Mouse (Mus musculus): ENCODE measurements at regions not wholly inside any gene's neighbourhood (a gene's known extent, or its start where the extent isn't known, plus 50 kb on each side); places are given as distances from the start of the nearest gene placed in this dataset.

GRCm38 (mm10) chr7:71873817-71874216 lies 432.6 kb downstream of the Mctp2 start:
- DNase-seq: no peak

GRCm38 (mm10) chr7:71872912-71873311 lies 433.5 kb downstream of the Mctp2 start:
- no peak for DNase-seq

GRCm38 (mm10) chr7:71867090-71867489 lies 439.3 kb downstream of the Mctp2 start:
- DNase-seq: peak; percentile 42

GRCm38 (mm10) chr7:71865371-71866166 lies 440.8 kb downstream of the Mctp2 start:
- peak; percentile 4 for DNase-seq

- no peak for DNase-seq
Observed at GRCm38 (mm10) chr7:71852864-71853263, 453.5 kb downstream of the Mctp2 start.

GRCm38 (mm10) chr7:71849174-71849573 lies 457.2 kb downstream of the Mctp2 start:
- DNase-seq: no peak

GRCm38 (mm10) chr7:71837845-71838244 lies 468.6 kb downstream of the Mctp2 start:
- DNase-seq: no peak

- no peak for DNase-seq
Observed at GRCm38 (mm10) chr7:71831790-71832525, 474.4 kb downstream of the Mctp2 start.

GRCm38 (mm10) chr7:71829567-71829966 lies 476.8 kb downstream of the Mctp2 start:
- no peak for DNase-seq

GRCm38 (mm10) chr7:71816138-71816537 lies 464.9 kb upstream of the Gm10295 start:
- peak; percentile 12 for DNase-seq

GRCm38 (mm10) chr7:71794201-71794600 lies 442.9 kb upstream of the Gm10295 start:
- no peak for DNase-seq

GRCm38 (mm10) chr7:71788401-71788800 lies 437.1 kb upstream of the Gm10295 start:
- no peak for DNase-seq

GRCm38 (mm10) chr7:71782496-71782895 lies 431.2 kb upstream of the Gm10295 start:
- DNase-seq: no peak

GRCm38 (mm10) chr7:71749886-71750285 lies 398.6 kb upstream of the Gm10295 start:
- DNase-seq: no peak

- no peak for DNase-seq
Observed at GRCm38 (mm10) chr7:71746118-71746897, 395.0 kb upstream of the Gm10295 start.

- DNase-seq: no peak
Observed at GRCm38 (mm10) chr7:71728509-71728908, 377.2 kb upstream of the Gm10295 start.

- DNase-seq: no peak
Observed at GRCm38 (mm10) chr7:71708209-71708608, 356.9 kb upstream of the Gm10295 start.

GRCm38 (mm10) chr7:71706201-71706600 lies 354.9 kb upstream of the Gm10295 start:
- DNase-seq: no peak

- DNase-seq: peak; percentile 44
Observed at GRCm38 (mm10) chr7:71705426-71706050, 354.3 kb upstream of the Gm10295 start.

GRCm38 (mm10) chr7:71704661-71705240 lies 353.5 kb upstream of the Gm10295 start:
- no peak for DNase-seq
